ENCODE assay signal across 11 mouse cellular contexts in the genomic region with DNA sequence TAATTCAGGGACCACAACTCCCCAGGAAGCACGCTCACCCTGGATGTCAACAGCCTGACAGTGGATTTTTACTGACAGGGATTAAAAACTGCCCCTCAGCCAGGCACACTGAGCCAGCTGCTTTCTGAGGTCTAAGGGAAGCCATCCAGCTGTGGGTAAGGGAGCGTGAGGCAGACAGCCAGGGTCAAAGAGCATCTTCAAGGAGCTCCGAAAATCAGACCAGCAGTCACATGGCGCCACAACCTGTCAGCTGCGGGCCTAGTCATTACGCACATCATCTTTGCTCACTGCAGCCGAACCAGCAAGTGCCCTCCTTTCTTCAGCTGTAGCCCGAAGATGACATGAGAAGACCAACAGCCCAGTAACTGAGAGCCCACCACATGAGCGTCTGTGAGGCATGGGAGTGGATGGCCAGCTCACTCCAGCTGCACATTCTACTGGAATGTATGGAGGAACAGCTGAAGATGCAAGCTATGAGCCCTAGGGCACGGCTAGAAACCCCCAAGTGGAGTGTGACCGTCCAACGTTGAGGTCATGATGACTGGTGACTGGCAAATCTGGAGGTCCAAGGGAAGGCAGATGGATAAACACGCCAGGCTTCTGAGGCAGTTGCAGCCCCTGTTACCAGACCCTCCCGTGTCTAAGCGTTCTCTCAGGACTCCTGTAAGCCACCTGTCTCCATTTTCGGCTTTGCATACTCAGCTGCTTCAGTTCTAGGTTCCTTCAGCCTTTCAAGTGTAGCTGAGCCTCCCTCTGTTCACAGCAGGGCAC. TPM values are rescaled to one million over a fixed set of nuclear protein-coding genes. Genes with fewer than 3 reads are reported as not detected.
DNase-seq lines count a peak whose midpoint lies in the region; ATAC-seq and TF ChIP-seq lines count a peak whose summit lies in the region.
"Had no signal": no experiment of that assay in that cellular context is flagged by ENCODE, and none has a peak within 500 bp of the region (broad histone marks: within the 10 kb centered on the region; RNA-seq: fewer than 3 reads in every experiment).

No protein-coding gene starts in this region.

- peaks cover 37% of the 10 kb centered on the region for H3K36me3 ChIP-seq in E14TG2a.4 (ENCODE audit: insufficient read depth, low read length)
- H3K36me3 ChIP-seq in hindbrain, embryonic 15.5 days, result no peaks in the 10 kb centered on the region
- no peaks in the 10 kb centered on the region for H3K36me3 ChIP-seq in liver, embryonic 16.5 days (ENCODE audit: control insufficient read depth, insufficient read depth)
- H3K36me3 ChIP-seq: limb, embryonic 12.5 days had no signal

- 0 out of 2 replicates have a peak overlapping the region, but pooled peaks have one; percentile 21 for H3K27ac ChIP-seq in hindbrain, embryonic 15.5 days (replicated peaks)
- H3K27ac ChIP-seq in liver, embryonic 16.5 days (ENCODE audit: low read length), result peak overlapping the region; percentile 19; the same call in 1 of the 2 replicates
- H3K27ac ChIP-seq: limb, embryonic 12.5 days had no signal

- no peak overlapping the region for H3K4me2 ChIP-seq in hindbrain, embryonic 15.5 days
- H3K4me2 ChIP-seq in liver, embryonic 16.5 days (ENCODE audit: low read depth, low read length), result no peak overlapping the region
- H3K4me2 ChIP-seq: limb, embryonic 12.5 days had no signal

- H3K27me3 ChIP-seq in E14TG2a.4 (ENCODE audit: insufficient read depth, low read length), result peaks cover 22% of the 10 kb centered on the region
- no peaks in the 10 kb centered on the region for H3K27me3 ChIP-seq in hindbrain, embryonic 15.5 days
- no peaks in the 10 kb centered on the region for H3K27me3 ChIP-seq in liver, embryonic 16.5 days (ENCODE audit: control insufficient read depth, insufficient read depth, low read depth, low read length)

- no peak overlapping the region for H3K9ac ChIP-seq in hindbrain, embryonic 15.5 days
- H3K9ac ChIP-seq in liver, embryonic 16.5 days (ENCODE audit: low read depth, low read length), result no peak overlapping the region; the same call in 1 of the 2 replicates
- H3K9ac ChIP-seq: limb, embryonic 12.5 days had no signal

- no peak for TF ChIP-seq CTCF in E14TG2a.4 (conservative IDR thresholded peaks at IDR 0.05; ENCODE audit: low read length)

- H3K4me3 ChIP-seq in E14TG2a.4 (replicated peaks; ENCODE audit: low read length), result peak overlapping the region; percentile 33
- H3K4me3 ChIP-seq in hindbrain, embryonic 15.5 days, result no peak overlapping the region
- no peak overlapping the region for H3K4me3 ChIP-seq in liver, embryonic 16.5 days (ENCODE audit: low read depth, low read length)
- H3K4me3 ChIP-seq: limb, embryonic 12.5 days had no signal

- WGBS in hindbrain, embryonic 15.5 days, result 40% methylated on average over 16 of the region's 16 CpGs
- 81% methylated on average over 16 of the region's 16 CpGs for WGBS in liver, embryonic 16.5 days (ENCODE audit: insufficient replicate concordance)

- peak; percentile 61 for DNase-seq in embryo, embryonic 10 days (ENCODE audit: low spot score)
- DNase-seq in embryo, embryonic 9.5 days (ENCODE audit: extremely low spot score), result no peak
- no peak for DNase-seq in adrenal gland, adult (ENCODE audit: inconsistent age in 2 of 2, low spot score in 1 of 2)
- no peak for DNase-seq in lung, adult 18-20 months
- no peak for DNase-seq in adrenal gland, postnatal 36 days
- DNase-seq: cerebellum, adult 9-10 months had no signal

- H3K9me3 ChIP-seq in E14TG2a.4 (ENCODE audit: low read length), result no peaks in the 10 kb centered on the region
- H3K9me3 ChIP-seq in hindbrain, embryonic 15.5 days, result no peaks in the 10 kb centered on the region
- no peaks in the 10 kb centered on the region for H3K9me3 ChIP-seq in liver, embryonic 16.5 days (replicated peaks; ENCODE audit: control insufficient read depth, low read length)
- H3K9me3 ChIP-seq: limb, embryonic 12.5 days had no signal

- H3K4me1 ChIP-seq in E14TG2a.4 (replicated peaks; ENCODE audit: low read depth, low read length), result peaks cover 98% of the 10 kb centered on the region
- H3K4me1 ChIP-seq in hindbrain, embryonic 15.5 days (replicated peaks), result peaks cover 46% of the 10 kb centered on the region
- peaks cover 52% of the 10 kb centered on the region for H3K4me1 ChIP-seq in liver, embryonic 16.5 days (ENCODE audit: control insufficient read depth, low read depth, low read length)

- no peak for ATAC-seq in hindbrain, embryonic 15.5 days (ENCODE audit: low FRiP score, low read depth)
- ATAC-seq in liver, embryonic 16.5 days (ENCODE audit: low read depth), result no peak
- ATAC-seq: inflammation-experienced regulatory T-cells, adult 6 months had no signal

RNA-seq across cellular contexts. Expression of a gene that starts 33.1 kb away (rescaled TPM):
- polyA plus RNA-seq in hindbrain, embryonic 15.5 days (2015; fragmentation: Nextera tagmentation; extraction: Ambion mirVana), result 10.6 and 11.8 TPM in 2 replicates
- polyA plus RNA-seq in liver, embryonic 16.5 days (2015; fragmentation: Nextera tagmentation; extraction: Ambion mirVana), result 5.9 and 6.1 TPM in 2 replicates
- 1 to 10 TPM; 1.9 to 2.2 TPM for total RNA-seq in adrenal gland, postnatal 36 days (2021)
